Mouse (Mus musculus) hindbrain, embryonic 11.5 days (tissue): ENCODE measurements around the gene Mgat1. TPM values are rescaled to one million over a fixed set of nuclear protein-coding genes. Genes with fewer than 3 reads are reported as not detected.

Source experiments
- ATAC-seq: fragments of 200-750 bp; cut with Nextera tagmentation; 2 replicates; pipeline ENCODE4 v1.8.0; 2017; ENCODE audit warnings: mild to moderate bottlenecking, moderate TSS enrichment, moderate library complexity; ENCODE audit not compliant: low FRiP score
- DNase-seq: peaks from one replicate; pipeline ENCODE4 v3.0.0-alpha.2; 2015; ENCODE audit warnings: low spot score
- H3K27ac ChIP-seq: fragments of 300-500 bp; sonication (generic); 2 replicates; pipeline ENCODE4 v1.5.1; 2014; ENCODE audit warnings: mild to moderate bottlenecking, low read depth, low read length
- H3K27me3 ChIP-seq: fragments of 300-500 bp; sonication (generic); 2 replicates; pipeline ENCODE4 v1.6.1; 2014; ENCODE audit warnings: mild to moderate bottlenecking, low read length, moderate library complexity, mixed read lengths; ENCODE audit not compliant: control insufficient read depth, insufficient read depth
- H3K36me3 ChIP-seq: fragments of 300-500 bp; sonication (generic); 2 replicates; pipeline ENCODE4 v1.6.1; 2014; ENCODE audit warnings: mild to moderate bottlenecking, low read length, moderate library complexity, mixed read lengths; ENCODE audit not compliant: control insufficient read depth, insufficient read depth
- H3K4me1 ChIP-seq: fragments of 300-500 bp; sonication (generic); replicated peaks from 2 replicates; pipeline ENCODE4 v1.6.1; 2014; ENCODE audit warnings: low read length, mixed read lengths; ENCODE audit not compliant: control insufficient read depth, insufficient read depth
- H3K4me2 ChIP-seq: fragments of 300-500 bp; sonication (generic); replicated peaks from 2 replicates; pipeline ENCODE4 v1.6.1; 2014; ENCODE audit warnings: mild to moderate bottlenecking, low read depth, low read length
- H3K4me3 ChIP-seq: fragments of 300-500 bp; sonication (generic); 2 replicates; pipeline ENCODE4 v1.5.1; 2014; ENCODE audit warnings: low read depth, low read length
- H3K9ac ChIP-seq: fragments of 300-500 bp; sonication (generic); 2 replicates; pipeline ENCODE4 v1.6.1; 2014; ENCODE audit warnings: low read depth, low read length
- H3K9me3 ChIP-seq: fragments of 300-500 bp; sonication (generic); 2 replicates; pipeline ENCODE4 v1.6.1; 2016; ENCODE audit warnings: low read length; ENCODE audit not compliant: control insufficient read depth
- WGBS: fragments of 180-500 bp; shearing (Covaris S2); extraction: QIAGEN DNeasy Blood & Tissue Kit; methylation state at CpG from one replicate; pipeline ENCODE4 v1.1.7; 2014; 5-methylcytosine and 5-hydroxymethylcytosine counted together
- polyA plus RNA-seq: library from polyadenylated mRNA; unstranded; fragments of >200 nt; fragmentation: Nextera tagmentation; extraction: Ambion mirVana; gene quantifications from 2 replicates; pipeline ENCODE4 v1.2.1, GENCODE M21; 2014

Gene Mgat1
- polyA plus RNA-seq, 1 experiment from 2014 or later, result 28.7 TPM

DNA sequence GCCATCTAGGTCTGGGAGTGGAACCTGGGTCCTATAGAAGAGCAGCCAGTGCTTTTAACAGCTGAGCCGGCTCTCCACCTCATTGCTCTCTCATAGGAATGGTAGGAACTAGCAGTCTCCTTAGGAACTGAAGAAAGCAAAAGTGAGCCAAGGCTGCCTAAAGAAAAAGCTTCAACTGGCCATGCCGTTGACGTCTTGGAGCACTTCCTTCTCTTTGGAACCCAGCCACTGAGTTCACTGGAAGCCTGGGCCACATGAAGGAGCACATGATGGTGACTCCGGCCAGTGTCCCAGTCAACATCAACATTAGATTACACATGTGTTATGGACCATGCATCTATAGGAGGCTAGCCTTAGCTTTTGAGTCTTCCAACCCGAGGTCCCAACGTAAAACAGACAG is 9.0 kb downstream of the Mgat1 start:
- ATAC-seq (no peak), DNase-seq (no peak)
- Histone ChIP-seq H3K27me3 (no peaks in the 10 kb centered on the region), H3K36me3 (no peaks in the 10 kb centered on the region), H3K27ac (no peak overlapping the region), H3K9me3 (no peaks in the 10 kb centered on the region), H3K9ac (no peak overlapping the region), H3K4me2 (no peak overlapping the region), H3K4me3 (no peak overlapping the region), H3K4me1 (peaks cover 3% of the 10 kb centered on the region)
- WGBS, result 95% methylated on average over 6 of the region's 6 CpGs

GRCm38 (mm10) chr11:49259296-49259695 is 15.3 kb downstream of the Mgat1 start:
- Histone ChIP-seq H3K9ac (no peak overlapping the region), H3K36me3 (0 out of 2 replicates have a peak, but pooled peaks cover 2% of the 10 kb centered on the region), H3K27me3 (no peaks in the 10 kb centered on the region), H3K9me3 (no peaks in the 10 kb centered on the region), H3K4me3 (no peak overlapping the region), H3K4me2 (no peak overlapping the region), H3K4me1 (no peaks in the 10 kb centered on the region), H3K27ac (no peak overlapping the region)
- DNase-seq (no peak), ATAC-seq (no peak)
- 83% methylated on average over 2 of the region's 2 CpGs for WGBS

DNA sequence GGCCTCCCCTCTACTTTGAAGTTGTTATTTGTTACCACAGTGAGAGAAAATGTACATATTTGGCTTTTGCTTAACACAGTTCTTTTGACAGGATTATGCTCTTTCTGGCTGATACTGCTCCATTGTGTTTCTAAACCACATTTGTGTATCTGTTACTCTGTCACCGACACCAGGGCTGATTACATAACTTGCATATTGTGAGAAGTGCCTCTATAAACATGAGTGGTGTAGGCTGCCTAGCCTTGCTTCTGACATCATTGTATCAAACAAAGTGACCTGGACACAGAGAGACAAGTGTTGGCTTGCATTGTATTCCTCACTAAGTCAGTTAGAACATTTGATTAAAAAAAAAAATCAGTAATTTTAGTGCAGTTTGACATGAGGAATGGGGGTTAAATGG is 15.8 kb downstream of the Mgat1 start:
- ATAC-seq, result no peak
- WGBS, result 74% methylated on average over 1 of the region's 1 CpGs
- Histone ChIP-seq H3K9me3 (no peaks in the 10 kb centered on the region), H3K4me3 (no peak overlapping the region), H3K27me3 (no peaks in the 10 kb centered on the region), H3K9ac (no peak overlapping the region), H3K27ac (no peak overlapping the region), H3K4me2 (no peak overlapping the region), H3K36me3 (0 out of 2 replicates have a peak, but pooled peaks cover 2% of the 10 kb centered on the region), H3K4me1 (no peaks in the 10 kb centered on the region; the same call in 1 of the 2 replicates)
- DNase-seq, result no peak

DNA sequence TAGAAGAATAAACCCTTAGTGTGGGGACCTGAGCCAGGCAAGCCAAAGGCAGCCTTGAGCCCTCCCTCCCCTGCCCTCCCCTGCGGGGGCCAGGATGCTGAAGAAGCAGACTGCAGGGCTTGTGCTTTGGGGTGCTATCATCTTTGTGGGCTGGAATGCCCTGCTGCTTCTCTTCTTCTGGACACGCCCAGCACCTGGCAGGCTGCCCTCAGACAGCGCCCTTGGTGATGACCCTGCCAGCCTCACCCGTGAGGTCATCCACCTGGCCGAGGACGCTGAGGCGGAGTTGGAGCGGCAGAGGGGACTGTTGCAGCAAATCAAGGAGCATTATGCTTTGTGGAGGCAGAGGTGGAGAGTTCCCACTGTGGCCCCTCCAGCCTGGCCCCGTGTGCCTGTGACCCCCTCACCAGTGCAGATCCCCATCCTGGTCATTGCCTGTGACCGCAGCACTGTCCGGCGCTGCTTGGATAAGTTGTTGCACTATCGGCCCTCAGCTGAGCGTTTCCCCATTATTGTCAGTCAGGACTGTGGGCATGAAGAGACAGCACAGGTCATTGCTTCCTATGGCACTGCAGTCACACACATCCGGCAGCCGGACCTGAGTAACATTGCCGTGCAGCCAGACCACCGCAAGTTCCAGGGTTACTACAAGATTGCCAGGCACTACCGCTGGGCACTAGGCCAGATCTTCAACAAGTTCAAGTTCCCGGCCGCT is 16.8 kb downstream of the Mgat1 start:
- H3K4me1 ChIP-seq, result no peaks in the 10 kb centered on the region; the same call in 1 of the 2 replicates
- ATAC-seq, result no peak
- H3K9ac ChIP-seq, result no peak overlapping the region
- H3K27me3 ChIP-seq, result no peaks in the 10 kb centered on the region
- no peak overlapping the region for H3K27ac ChIP-seq
- no peak for DNase-seq
- 0 out of 2 replicates have a peak, but pooled peaks cover 2% of the 10 kb centered on the region for H3K36me3 ChIP-seq
- H3K9me3 ChIP-seq, result no peaks in the 10 kb centered on the region
- H3K4me2 ChIP-seq, result no peak overlapping the region
- H3K4me3 ChIP-seq, result no peak overlapping the region
- WGBS, result 94% methylated on average over 21 of the region's 21 CpGs

- no peak overlapping the region for H3K4me3 ChIP-seq
- ATAC-seq, result no peak
- no peaks in the 10 kb centered on the region; the same call in 1 of the 2 replicates for H3K4me1 ChIP-seq
- WGBS, result 94% methylated on average over 14 of the region's 14 CpGs
- H3K9ac ChIP-seq, result no peak overlapping the region
- no peak for DNase-seq
- no peaks in the 10 kb centered on the region for H3K9me3 ChIP-seq
- H3K4me2 ChIP-seq, result no peak overlapping the region
- H3K36me3 ChIP-seq, result 0 out of 2 replicates have a peak, but pooled peaks cover 2% of the 10 kb centered on the region
- no peak overlapping the region for H3K27ac ChIP-seq
- no peaks in the 10 kb centered on the region for H3K27me3 ChIP-seq
These were observed 17.4 kb downstream of the Mgat1 start for GRCm38 (mm10) chr11:49261313-49261855.

GRCm38 (mm10) chr11:49262286-49262685 is 18.3 kb downstream of the Mgat1 start:
- no peak for ATAC-seq

GRCm38 (mm10) chr11:49263149-49263548 is 19.2 kb downstream of the Mgat1 start:
- ATAC-seq, result no peak
- no peaks in the 10 kb centered on the region; the same call in 1 of the 2 replicates for H3K4me1 ChIP-seq
- WGBS, result 94% methylated on average over 6 of the region's 6 CpGs

More at GRCm38 (mm10) chr11:49262286-49262685, 18.3 kb downstream of the Mgat1 start:
- no peaks in the 10 kb centered on the region; the same call in 1 of the 2 replicates for H3K4me1 ChIP-seq
- H3K4me3 ChIP-seq, result no peak overlapping the region
- DNase-seq, result no peak
- H3K27ac ChIP-seq, result no peak overlapping the region
- no peak overlapping the region for H3K4me2 ChIP-seq
- 0 out of 2 replicates have a peak, but pooled peaks cover 2% of the 10 kb centered on the region for H3K36me3 ChIP-seq
- WGBS, result 86% methylated on average over 5 of the region's 5 CpGs
- no peaks in the 10 kb centered on the region for H3K9me3 ChIP-seq
- no peaks in the 10 kb centered on the region for H3K27me3 ChIP-seq
- H3K9ac ChIP-seq, result no peak overlapping the region

DNA sequence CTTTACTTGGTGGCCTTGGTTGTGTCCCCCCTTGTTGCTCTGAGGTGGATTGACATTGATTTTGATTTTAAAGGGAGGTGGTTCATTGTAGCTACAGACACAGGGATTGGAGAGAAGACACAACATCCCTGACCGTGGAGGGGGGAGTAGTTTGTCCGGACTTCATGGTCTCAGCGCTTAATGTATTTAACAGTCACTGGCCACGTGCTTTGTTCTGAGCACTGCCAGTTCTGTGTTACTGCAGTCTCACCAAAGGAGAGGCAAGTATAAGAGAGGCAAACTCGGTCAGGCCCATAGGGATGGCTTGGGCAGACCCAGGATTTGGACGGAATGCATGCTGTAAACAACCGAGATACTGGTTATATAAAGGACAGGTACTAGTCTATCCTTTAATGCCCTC is 20.1 kb downstream of the Mgat1 start:
- WGBS, result 86% methylated on average over 7 of the region's 7 CpGs
- H3K27ac ChIP-seq, result no peak overlapping the region
- H3K4me1 ChIP-seq, result no peaks in the 10 kb centered on the region; the same call in 1 of the 2 replicates
- DNase-seq (no peak), ATAC-seq (no peak)
- H3K9ac ChIP-seq, result no peak overlapping the region
- no peaks in the 10 kb centered on the region for H3K27me3 ChIP-seq
- H3K36me3 ChIP-seq, result 0 out of 2 replicates have a peak, but pooled peaks cover 2% of the 10 kb centered on the region
- H3K4me2 ChIP-seq, result no peak overlapping the region
- H3K4me3 ChIP-seq, result no peak overlapping the region
- no peaks in the 10 kb centered on the region for H3K9me3 ChIP-seq

More at GRCm38 (mm10) chr11:49263149-49263548, 19.2 kb downstream of the Mgat1 start:
- Histone ChIP-seq H3K9ac (no peak overlapping the region), H3K36me3 (0 out of 2 replicates have a peak, but pooled peaks cover 2% of the 10 kb centered on the region), H3K4me2 (no peak overlapping the region), H3K27ac (no peak overlapping the region), H3K9me3 (no peaks in the 10 kb centered on the region), H3K27me3 (no peaks in the 10 kb centered on the region), H3K4me3 (no peak overlapping the region)
- DNase-seq, result no peak
